Mouse (Mus musculus): ENCODE measurements around the gene Man1a2. TPM values are rescaled to one million over a fixed set of nuclear protein-coding genes. Genes with fewer than 3 reads are reported as not detected.

Man1a2 gene
- 113 TPM for total RNA-seq (2023)

DNA sequence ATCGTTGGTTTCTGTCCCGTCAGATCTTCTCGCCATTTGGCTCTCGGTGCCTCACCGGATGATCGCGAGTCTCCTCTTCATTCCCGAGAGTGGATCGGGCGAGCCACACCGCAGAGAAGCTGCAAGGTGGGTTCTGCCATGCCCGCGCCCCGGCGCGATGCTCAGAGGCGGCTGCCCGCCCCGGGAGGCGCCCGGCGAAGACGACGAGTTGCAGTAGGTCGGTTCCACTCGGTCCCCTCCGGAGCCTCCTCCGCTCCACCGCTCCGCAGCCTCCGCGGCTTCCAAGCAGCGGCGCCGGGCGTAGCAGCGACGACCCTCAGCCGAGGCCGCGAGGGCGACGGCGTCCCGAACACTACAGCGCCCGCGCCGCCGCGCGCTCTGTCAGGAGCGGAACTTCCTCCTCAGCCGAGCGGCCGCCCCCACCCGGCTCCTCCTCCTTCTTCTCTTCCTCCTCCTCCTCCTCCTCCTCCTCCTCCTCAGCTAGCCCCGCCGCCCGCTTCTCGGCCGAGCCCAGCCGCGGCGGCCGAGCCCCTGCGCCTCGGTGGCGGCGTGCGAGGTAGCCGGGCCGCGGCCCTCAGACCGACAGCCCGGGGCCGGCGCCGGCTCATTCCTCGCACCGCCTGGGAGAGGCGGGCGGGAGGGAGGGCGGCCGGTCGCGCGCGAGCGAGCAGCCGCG is at the start of gene Man1a2:
Man1a2 (minus strand) TSS at position 417 of the 676 bp plus-strand sequence.

Other genes starting within 250 kb of the Man1a2 start
- 87.8 TPM for gene Tent5c, start 196.2 kb downstream of the Man1a2 start, total RNA-seq (2023)
- not detected for gene Vtcn1, start 140.0 kb upstream of the Man1a2 start, total RNA-seq (2023)
- 1.1 TPM for gene Trim45, start 236.7 kb upstream of the Man1a2 start, total RNA-seq (2023)

All from CD4-positive naive resting alpha-beta T cell, adult 57 days (primary cell).